Mouse (Mus musculus) embryonic fibroblast, embryonic 13.5 days (primary cell): ENCODE data around the gene Impg1.

Experiments
- CTCF ChIP-seq: IDR thresholded peaks from 2 replicates; pipeline ENCODE4 v1.5.1; 2011; ENCODE audit warnings: mild to moderate bottlenecking, control low read depth, low read length, moderate library complexity, borderline replicate concordance; ENCODE audit not compliant: insufficient read depth
- POLR2A ChIP-seq: IDR thresholded peaks from 2 replicates; pipeline ENCODE4 v1.6.1; 2011; ENCODE audit warnings: low read depth, mild to moderate bottlenecking, control low read depth, low read length, moderate library complexity

DNA sequence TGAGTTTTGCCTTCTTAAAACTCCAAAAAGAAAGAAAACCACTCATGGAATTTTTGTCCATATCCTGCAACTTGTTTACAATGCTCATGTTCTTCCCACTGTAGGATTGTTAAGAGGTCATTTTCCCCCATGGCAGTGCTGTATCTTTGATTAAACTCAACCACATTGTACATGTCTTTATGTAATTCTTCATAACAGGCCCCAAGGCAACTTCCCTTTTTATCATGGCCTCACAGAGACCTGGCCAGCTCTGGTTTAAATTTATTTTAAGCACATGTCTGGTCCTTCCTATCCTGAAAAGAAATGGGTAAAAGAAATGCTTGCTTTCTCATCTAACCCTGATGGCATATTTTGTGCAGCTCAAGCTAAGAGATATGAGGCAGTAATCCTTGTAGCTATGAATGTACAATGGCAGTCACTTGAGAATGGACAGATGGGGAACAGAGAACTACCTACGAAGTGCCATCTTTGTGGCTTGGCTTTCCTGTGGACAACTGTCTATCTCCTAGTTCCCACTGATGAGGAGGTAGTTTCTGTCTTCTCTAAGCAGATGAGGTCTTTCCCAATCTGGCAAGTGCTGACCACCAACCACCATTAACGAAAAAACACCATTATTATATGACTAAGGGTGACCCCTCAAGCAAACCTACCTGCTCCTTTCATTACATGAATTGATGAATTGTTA, 97.6 kb downstream of the Impg1 start:
- TF ChIP-seq CTCF (no peak), POLR2A (no peak)
